Mouse (Mus musculus): Measurements from ENCODE around the gene Fam213a.

Fam213a gene

GRCm38 (mm10) chr14:41005716-41006115 lies 7.9 kb downstream of the Fam213a start:
- DNase-seq (ENCODE audit: extremely low read depth, low read depth, low spot score): no peak

- DNase-seq (ENCODE audit: extremely low read depth, low read depth, low spot score): no peak
These were observed 9.1 kb downstream of the Fam213a start for GRCm38 (mm10) chr14:41004201-41005141.

- no peak for DNase-seq (ENCODE audit: extremely low read depth, low read depth, low spot score)
These were observed 12.0 kb downstream of the Fam213a start for GRCm38 (mm10) chr14:41001576-41001975.

GRCm38 (mm10) chr14:41000801-41001200 lies 12.8 kb downstream of the Fam213a start:
- DNase-seq (ENCODE audit: extremely low read depth, low read depth, low spot score): no peak

- no peak for DNase-seq (ENCODE audit: extremely low read depth, low read depth, low spot score)
These were observed 13.5 kb downstream of the Fam213a start for GRCm38 (mm10) chr14:40999904-41000645.

- no peak for DNase-seq (ENCODE audit: extremely low read depth, low read depth, low spot score)
These were observed 17.4 kb downstream of the Fam213a start for GRCm38 (mm10) chr14:40996171-40996570.

- DNase-seq (ENCODE audit: extremely low read depth, low read depth, low spot score): no peak
These were observed 21.1 kb downstream of the Fam213a start for GRCm38 (mm10) chr14:40992464-40992863.

GRCm38 (mm10) chr14:40988780-40989179 lies 24.8 kb downstream of the Fam213a start:
- no peak for DNase-seq (ENCODE audit: extremely low read depth, low read depth, low spot score)

- DNase-seq (ENCODE audit: extremely low read depth, low read depth, low spot score): no peak
These were observed 26.4 kb downstream of the Fam213a start for GRCm38 (mm10) chr14:40987184-40987583.

- no peak for DNase-seq (ENCODE audit: extremely low read depth, low read depth, low spot score)
These were observed 28.0 kb downstream of the Fam213a start for GRCm38 (mm10) chr14:40985635-40986034.

GRCm38 (mm10) chr14:40979723-40980122 lies 33.9 kb downstream of the Fam213a start:
- DNase-seq (ENCODE audit: extremely low read depth, low read depth, low spot score): no peak

GRCm38 (mm10) chr14:40979002-40979401 lies 34.6 kb downstream of the Fam213a start:
- no peak for DNase-seq (ENCODE audit: extremely low read depth, low read depth, low spot score)

- DNase-seq (ENCODE audit: extremely low read depth, low read depth, low spot score): no peak
These were observed 38.4 kb downstream of the Fam213a start for GRCm38 (mm10) chr14:40975127-40975721.

GRCm38 (mm10) chr14:40968051-40968450 lies 45.5 kb downstream of the Fam213a start:
- DNase-seq (ENCODE audit: extremely low read depth, low read depth, low spot score): no peak

GRCm38 (mm10) chr14:40967598-40967900 lies 46.0 kb downstream of the Fam213a start:
- DNase-seq (ENCODE audit: extremely low read depth, low read depth, low spot score): no peak

- DNase-seq (ENCODE audit: extremely low read depth, low read depth, low spot score): peak; percentile 64
These were observed 46.6 kb downstream of the Fam213a start for GRCm38 (mm10) chr14:40966862-40967597.

- no peak for DNase-seq (ENCODE audit: extremely low read depth, low read depth, low spot score)
These were observed 47.2 kb downstream of the Fam213a start, which contains the start of gene Tspan14 for GRCm38 (mm10) chr14:40966392-40966861. TSS of gene Tspan14 (minus strand) at chr14:40966807.

GRCm38 (mm10) chr14:40965507-40966356 lies 47.9 kb downstream of the Fam213a start:
- DNase-seq (ENCODE audit: extremely low read depth, low read depth, low spot score): no peak

- peak; percentile 70 for DNase-seq (ENCODE audit: extremely low read depth, low read depth, low spot score)
These were observed 48.7 kb downstream of the Fam213a start for GRCm38 (mm10) chr14:40964881-40965280.

- no peak for DNase-seq (ENCODE audit: extremely low read depth, low read depth, low spot score)
These were observed 49.4 kb downstream of the Fam213a start for GRCm38 (mm10) chr14:40964214-40964610.

Measured in fat pad, adult 2 months (tissue).